Mouse (Mus musculus): Measurements from ENCODE around the gene Cox4i2. TPM values are rescaled to one million over a fixed set of nuclear protein-coding genes. Genes with fewer than 3 reads are reported as not detected.

Cox4i2 gene
- polyA plus RNA-seq, 2 experiments: 23.7 to 33.6 TPM

DNA sequence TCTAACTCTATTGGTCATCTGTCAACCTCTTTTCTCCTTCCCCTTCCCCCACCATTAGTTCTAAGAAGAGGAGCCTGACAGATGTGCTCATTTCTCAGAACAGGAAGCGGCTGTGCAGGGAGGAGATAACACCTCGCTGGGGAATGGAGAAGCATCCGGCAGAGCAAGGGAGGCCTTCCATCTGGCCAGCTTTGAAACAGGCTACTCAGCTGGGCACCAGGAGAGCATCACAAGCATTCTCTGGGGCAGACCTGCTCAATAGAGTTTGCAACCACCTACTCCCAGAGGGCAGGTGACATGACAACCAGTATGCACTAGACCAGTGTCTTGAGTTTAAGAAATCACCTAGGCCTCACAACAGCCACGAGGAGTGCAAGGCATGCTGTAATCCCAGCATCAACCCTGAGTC is 35.6 kb downstream of the Cox4i2 start:
- DNase-seq (ENCODE audit: low spot score) (no peak), ATAC-seq (ENCODE audit: low FRiP score, low read depth) (no peak)
- Histone ChIP-seq H3K27me3 (ENCODE audit: control insufficient read depth, insufficient read depth, low read length) (no peaks in the 10 kb centered on the region), H3K4me2 (replicated peaks; ENCODE audit: low read depth, low read length, severe bottlenecking) (no peak overlapping the region), H3K9ac (ENCODE audit: low read depth, low read length, severe bottlenecking) (no peak overlapping the region), H3K36me3 (ENCODE audit: control insufficient read depth, insufficient read depth, low read length) (peaks cover 5% of the 10 kb centered on the region; the same call in 1 of the 2 replicates), H3K27ac (replicated peaks; ENCODE audit: low read depth, low read length) (no peak overlapping the region), H3K4me1 (ENCODE audit: control insufficient read depth, insufficient read depth, low read length) (peaks cover 7% of the 10 kb centered on the region), H3K9me3 (ENCODE audit: control insufficient read depth, low read length) (no peaks in the 10 kb centered on the region), H3K4me3 (replicated peaks; ENCODE audit: low read length) (no peak overlapping the region)
- 31% methylated on average over 4 of the region's 4 CpGs for WGBS
- no peak for TF ChIP-seq POLR2A (IDR thresholded peaks at IDR 0.05; ENCODE audit: borderline replicate concordance, extremely low read depth, insufficient read depth, insufficient read length)

DNA sequence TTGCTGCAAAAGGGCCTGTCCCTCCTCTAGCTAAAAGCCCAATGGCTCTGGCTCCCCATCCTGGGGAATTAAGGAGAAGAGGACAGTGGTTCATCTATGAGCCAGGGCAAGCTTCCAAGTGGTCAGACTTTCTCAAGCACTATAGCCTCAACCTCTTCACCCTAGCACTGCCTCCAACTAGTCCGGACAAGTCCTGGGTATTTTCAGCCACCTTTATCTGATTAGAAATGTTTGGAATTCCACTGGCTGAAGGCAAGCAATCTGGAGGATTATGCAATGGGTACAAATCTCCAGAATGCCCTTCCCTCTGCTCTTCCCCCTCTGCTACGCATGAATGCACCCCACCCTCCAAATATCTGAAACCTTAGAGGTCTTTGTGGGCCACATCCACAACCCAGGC is 38.5 kb downstream of the Cox4i2 start:
- H3K9ac ChIP-seq (ENCODE audit: low read depth, low read length, severe bottlenecking): no peak overlapping the region
- H3K27me3 ChIP-seq (ENCODE audit: control insufficient read depth, insufficient read depth, low read length): no peaks in the 10 kb centered on the region
- peaks cover 3% of the 10 kb centered on the region; the same call in 1 of the 2 replicates for H3K4me1 ChIP-seq (ENCODE audit: control insufficient read depth, insufficient read depth, low read length)
- ATAC-seq (ENCODE audit: low FRiP score, low read depth): no peak
- no peak overlapping the region for H3K27ac ChIP-seq (replicated peaks; ENCODE audit: low read depth, low read length)
- 49% methylated on average over 2 of the region's 2 CpGs for WGBS
- no peaks in the 10 kb centered on the region for H3K9me3 ChIP-seq (ENCODE audit: control insufficient read depth, low read length)
- DNase-seq (ENCODE audit: low spot score): no peak
- no peak overlapping the region for H3K4me2 ChIP-seq (replicated peaks; ENCODE audit: low read depth, low read length, severe bottlenecking)
- no peak for TF ChIP-seq POLR2A (IDR thresholded peaks at IDR 0.05; ENCODE audit: borderline replicate concordance, extremely low read depth, insufficient read depth, insufficient read length)
- H3K4me3 ChIP-seq (replicated peaks; ENCODE audit: low read length): no peak overlapping the region
- peaks cover 5% of the 10 kb centered on the region; the same call in 1 of the 2 replicates for H3K36me3 ChIP-seq (ENCODE audit: control insufficient read depth, insufficient read depth, low read length)

DNA sequence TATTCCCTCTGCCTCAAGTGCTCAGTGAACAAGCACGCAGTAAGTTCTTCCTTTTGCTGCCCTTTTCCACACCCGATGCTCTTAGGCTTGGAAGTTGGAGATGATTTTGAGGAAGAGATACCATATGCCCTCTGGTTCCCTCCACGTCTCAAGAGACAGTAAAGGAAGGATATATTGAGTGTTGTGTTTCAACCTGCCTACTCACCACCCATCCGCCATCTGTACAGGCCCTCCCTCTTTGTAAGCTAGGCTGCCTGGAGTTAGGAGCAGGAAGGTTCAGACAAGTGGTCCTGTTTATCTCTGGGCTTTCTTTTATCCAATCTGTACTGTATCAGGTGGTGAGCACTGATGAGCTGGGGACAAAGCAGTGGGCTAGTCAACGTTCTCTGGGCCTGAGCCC is 39.4 kb downstream of the Cox4i2 start:
- Histone ChIP-seq H3K9me3 (ENCODE audit: control insufficient read depth, low read length) (no peaks in the 10 kb centered on the region), H3K27me3 (ENCODE audit: control insufficient read depth, insufficient read depth, low read length) (no peaks in the 10 kb centered on the region), H3K9ac (ENCODE audit: low read depth, low read length, severe bottlenecking) (no peak overlapping the region), H3K4me3 (replicated peaks; ENCODE audit: low read length) (no peak overlapping the region), H3K4me2 (replicated peaks; ENCODE audit: low read depth, low read length, severe bottlenecking) (no peak overlapping the region), H3K27ac (replicated peaks; ENCODE audit: low read depth, low read length) (no peak overlapping the region), H3K36me3 (ENCODE audit: control insufficient read depth, insufficient read depth, low read length) (peaks cover 5% of the 10 kb centered on the region; the same call in 1 of the 2 replicates), H3K4me1 (ENCODE audit: control insufficient read depth, insufficient read depth, low read length) (peaks cover 3% of the 10 kb centered on the region; the same call in 1 of the 2 replicates)
- 83% methylated on average over 5 of the region's 5 CpGs for WGBS
- DNase-seq (ENCODE audit: low spot score): no peak
- no peak for ATAC-seq (ENCODE audit: low FRiP score, low read depth)
- no peak for TF ChIP-seq POLR2A (IDR thresholded peaks at IDR 0.05; ENCODE audit: borderline replicate concordance, extremely low read depth, insufficient read depth, insufficient read length)

DNA sequence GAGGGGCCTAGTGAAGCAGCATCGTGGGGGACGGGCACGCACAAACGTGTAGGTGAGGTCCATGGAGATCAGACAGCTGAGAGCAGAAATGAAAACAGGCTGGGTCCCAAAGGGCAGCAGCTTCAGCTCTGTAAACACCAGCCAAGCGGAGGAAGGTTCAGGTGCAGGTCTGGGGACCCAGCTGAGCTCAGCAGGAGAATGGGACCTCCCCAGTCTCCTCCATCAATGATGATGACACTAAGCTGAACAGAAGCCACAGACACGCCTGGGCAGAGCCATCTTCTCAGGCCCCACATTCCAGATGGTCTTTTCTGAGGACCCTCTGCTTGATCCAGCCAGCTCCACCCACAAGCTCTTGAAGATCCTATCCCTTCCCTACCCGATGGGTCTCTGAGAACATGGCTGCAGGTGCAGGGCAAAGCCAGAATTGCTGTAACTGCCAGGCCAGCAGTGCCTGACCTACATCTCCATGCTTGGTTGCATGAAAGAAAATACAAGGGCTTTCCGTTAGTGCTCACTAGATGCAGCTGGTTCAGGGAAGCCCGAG is 40.4 kb downstream of the Cox4i2 start:
- Histone ChIP-seq H3K4me3 (replicated peaks; ENCODE audit: low read length) (no peak overlapping the region), H3K36me3 (ENCODE audit: control insufficient read depth, insufficient read depth, low read length) (peaks cover 5% of the 10 kb centered on the region; the same call in 1 of the 2 replicates), H3K4me1 (ENCODE audit: control insufficient read depth, insufficient read depth, low read length) (peaks cover 3% of the 10 kb centered on the region; the same call in 1 of the 2 replicates), H3K9ac (ENCODE audit: low read depth, low read length, severe bottlenecking) (no peak overlapping the region), H3K9me3 (ENCODE audit: control insufficient read depth, low read length) (no peaks in the 10 kb centered on the region), H3K27ac (replicated peaks; ENCODE audit: low read depth, low read length) (no peak overlapping the region), H3K27me3 (ENCODE audit: control insufficient read depth, insufficient read depth, low read length) (no peaks in the 10 kb centered on the region), H3K4me2 (replicated peaks; ENCODE audit: low read depth, low read length, severe bottlenecking) (no peak overlapping the region)
- 76% methylated on average over 9 of the region's 9 CpGs for WGBS
- no peak for ATAC-seq (ENCODE audit: low FRiP score, low read depth)
- no peak for DNase-seq (ENCODE audit: low spot score)
- TF ChIP-seq POLR2A (IDR thresholded peaks at IDR 0.05; ENCODE audit: borderline replicate concordance, extremely low read depth, insufficient read depth, insufficient read length): no peak

DNA sequence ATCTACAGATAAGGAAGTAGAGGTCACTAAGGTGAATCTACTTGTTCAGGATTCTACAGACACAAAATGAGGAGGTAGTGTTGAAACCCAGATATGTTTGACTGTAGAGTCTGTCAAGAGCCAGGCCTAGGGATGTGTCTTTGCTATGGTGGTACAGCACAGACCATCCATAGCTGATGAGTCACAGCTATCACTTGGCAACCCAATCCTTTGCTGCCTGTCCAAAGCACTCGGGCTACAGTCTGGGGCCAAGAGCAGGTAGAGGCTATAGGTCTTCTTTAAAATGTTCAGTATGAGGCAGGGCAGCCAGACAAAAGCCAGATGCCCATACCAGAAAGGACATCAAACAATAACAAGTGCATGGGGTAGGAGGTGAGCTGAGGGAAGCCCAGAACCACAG is 43.6 kb downstream of the Cox4i2 start:
- no peaks in the 10 kb centered on the region for H3K9me3 ChIP-seq (ENCODE audit: control insufficient read depth, low read length)
- H3K27ac ChIP-seq (replicated peaks; ENCODE audit: low read depth, low read length): no peak overlapping the region
- DNase-seq (ENCODE audit: low spot score) (no peak), ATAC-seq (ENCODE audit: low FRiP score, low read depth) (no peak)
- H3K36me3 ChIP-seq (ENCODE audit: control insufficient read depth, insufficient read depth, low read length): no peaks in the 10 kb centered on the region
- WGBS: 83% methylated on average over 1 of the region's 1 CpGs
- no peak overlapping the region for H3K4me2 ChIP-seq (replicated peaks; ENCODE audit: low read depth, low read length, severe bottlenecking)
- H3K4me3 ChIP-seq (replicated peaks; ENCODE audit: low read length): no peak overlapping the region
- no peaks in the 10 kb centered on the region for H3K4me1 ChIP-seq (ENCODE audit: control insufficient read depth, insufficient read depth, low read length)
- no peak overlapping the region for H3K9ac ChIP-seq (ENCODE audit: low read depth, low read length, severe bottlenecking)
- TF ChIP-seq POLR2A (IDR thresholded peaks at IDR 0.05; ENCODE audit: borderline replicate concordance, extremely low read depth, insufficient read depth, insufficient read length): no peak
- H3K27me3 ChIP-seq (ENCODE audit: control insufficient read depth, insufficient read depth, low read length): no peaks in the 10 kb centered on the region
